Mouse (Mus musculus) lung, embryonic 16.5 days (tissue): Measurements from ENCODE around the gene Gm156. TPM values are rescaled to one million over a fixed set of nuclear protein-coding genes. Genes with fewer than 3 reads are reported as not detected.

ENCODE experiments used
- ATAC-seq: fragments of 200-750 bp; cut with Nextera tagmentation; 2 replicates; pipeline ENCODE4 v1.8.0; 2017; ENCODE audit warnings: low read depth, mild to moderate bottlenecking, moderate library complexity
- H3K27ac ChIP-seq: fragments of 300-500 bp; sonication (generic); 2 replicates; pipeline ENCODE4 v1.5.1; 2014; ENCODE audit warnings: mild to moderate bottlenecking, control low read depth, low read length
- H3K27me3 ChIP-seq: fragments of 300-500 bp; sonication (generic); 2 replicates; pipeline ENCODE4 v1.6.1; 2014; ENCODE audit warnings: low read depth, low read length, mixed read lengths; ENCODE audit not compliant: control insufficient read depth, insufficient read depth
- H3K36me3 ChIP-seq: fragments of 300-500 bp; sonication (generic); 2 replicates; pipeline ENCODE4 v1.6.1; 2014; ENCODE audit warnings: low read length; ENCODE audit not compliant: control insufficient read depth, insufficient read depth
- H3K4me1 ChIP-seq: fragments of 300-500 bp; sonication (generic); replicated peaks from 2 replicates; pipeline ENCODE4 v1.6.1; 2014; ENCODE audit warnings: low read length, mixed read lengths; ENCODE audit not compliant: control insufficient read depth, insufficient read depth
- H3K4me2 ChIP-seq: fragments of 300-500 bp; sonication (generic); 2 replicates; pipeline ENCODE4 v1.6.1; 2014; ENCODE audit warnings: low read depth, low read length, control low read depth
- H3K4me3 ChIP-seq: fragments of 300-500 bp; sonication (generic); 2 replicates; pipeline ENCODE4 v1.5.1; 2014; ENCODE audit warnings: mild to moderate bottlenecking, low read length, control low read depth
- H3K9ac ChIP-seq: fragments of 300-500 bp; sonication (generic); 2 replicates; pipeline ENCODE4 v1.6.1; 2014; ENCODE audit warnings: low read length, control low read depth
- H3K9me3 ChIP-seq: fragments of 300-500 bp; sonication (generic); 2 replicates; pipeline ENCODE4 v1.6.1; 2016; ENCODE audit warnings: low read length; ENCODE audit not compliant: control insufficient read depth
- WGBS: fragments of 180-500 bp; shearing (Covaris S2); extraction: QIAGEN DNeasy Blood & Tissue Kit; methylation state at CpG from one replicate; pipeline ENCODE4 v1.1.7; 2014; 5-methylcytosine and 5-hydroxymethylcytosine counted together
- polyA plus RNA-seq: library from polyadenylated mRNA; unstranded; fragments of >200 nt; fragmentation: Nextera tagmentation; extraction: Ambion mirVana; gene quantifications from 2 replicates; pipeline ENCODE4 v1.2.1, GENCODE M21; 2015

Gm156 gene
- polyA plus RNA-seq, 1 experiment from 2014 or later, result not detected

DNA sequence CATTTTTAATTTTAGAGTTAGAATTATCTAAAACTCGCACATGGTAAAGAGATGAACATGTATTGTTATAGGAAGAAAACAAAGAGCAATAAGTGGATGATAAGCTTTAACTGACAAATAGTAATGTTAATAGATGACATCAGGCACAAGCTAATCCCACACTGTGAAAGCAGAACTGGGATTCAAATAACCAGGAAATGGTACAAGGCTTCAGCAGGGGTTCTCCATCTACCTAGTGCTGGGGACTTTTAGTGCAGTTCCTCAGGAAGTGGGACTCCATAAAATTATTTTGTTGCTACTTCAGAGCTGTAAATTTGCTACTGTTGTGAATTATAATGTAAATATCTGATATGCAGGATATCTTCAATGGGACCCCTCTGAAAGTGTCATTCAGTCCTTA is 56.8 kb downstream of the Gm156 start:
- Histone ChIP-seq H3K4me1 (no peaks in the 10 kb centered on the region), H3K27me3 (no peaks in the 10 kb centered on the region), H3K27ac (no peak overlapping the region), H3K4me3 (no peak overlapping the region), H3K4me2 (no peak overlapping the region), H3K36me3 (no peaks in the 10 kb centered on the region), H3K9me3 (no peaks in the 10 kb centered on the region), H3K9ac (no peak overlapping the region)
- 86% methylated on average over 1 of the region's 1 CpGs for WGBS
- ATAC-seq, result no peak

GRCm38 (mm10) chr6:129721390-129721789 is 62.7 kb downstream of the Gm156 start:
- WGBS, result 29% methylated on average over 1 of the region's 1 CpGs

GRCm38 (mm10) chr6:129720487-129720886 is 63.6 kb downstream of the Gm156 start:
- no peak for ATAC-seq
- Histone ChIP-seq H3K36me3 (no peaks in the 10 kb centered on the region), H3K4me3 (no peak overlapping the region), H3K9ac (no peak overlapping the region), H3K27me3 (no peaks in the 10 kb centered on the region), H3K9me3 (no peaks in the 10 kb centered on the region), H3K27ac (no peak overlapping the region), H3K4me2 (no peak overlapping the region), H3K4me1 (no peaks in the 10 kb centered on the region)
- WGBS, result 23% methylated on average over 3 of the region's 3 CpGs

More at GRCm38 (mm10) chr6:129721390-129721789, 62.7 kb downstream of the Gm156 start:
- no peaks in the 10 kb centered on the region for H3K9me3 ChIP-seq
- H3K36me3 ChIP-seq, result no peaks in the 10 kb centered on the region
- no peak overlapping the region for H3K9ac ChIP-seq
- no peak overlapping the region for H3K4me3 ChIP-seq
- no peaks in the 10 kb centered on the region for H3K27me3 ChIP-seq
- no peak for ATAC-seq
- H3K27ac ChIP-seq, result no peak overlapping the region
- H3K4me2 ChIP-seq, result no peak overlapping the region
- H3K4me1 ChIP-seq, result no peaks in the 10 kb centered on the region

DNA sequence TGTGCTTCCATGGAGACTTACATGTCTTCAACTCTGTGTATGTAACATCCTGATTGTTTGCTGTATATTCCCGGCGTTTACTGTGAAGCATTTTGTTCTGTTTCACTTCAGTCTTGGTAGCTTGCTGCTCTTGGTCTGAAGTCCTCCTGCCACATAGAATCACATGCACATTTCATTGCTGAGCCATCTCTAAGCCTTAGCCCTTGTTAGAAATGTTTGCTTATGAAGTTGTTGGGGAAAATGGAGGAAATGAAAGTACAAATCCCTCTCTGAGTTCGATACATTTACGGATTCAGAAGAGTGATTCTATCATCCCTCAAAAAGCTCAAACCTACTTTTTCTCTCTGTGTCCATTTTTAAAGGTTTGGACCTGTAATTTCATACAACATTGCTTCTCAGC is 67.0 kb downstream of the Gm156 start, which contains the start of gene Klri1:
Klri1 (minus strand) TSS at position 101 of the 400 bp plus-strand sequence.
- H3K9me3 ChIP-seq, result no peaks in the 10 kb centered on the region
- no peak within 1 kb of the TSS for H3K4me3 ChIP-seq
- WGBS, result 82% methylated on average over 4 of the region's 4 CpGs
- H3K27ac ChIP-seq, result no peak within 1 kb of the TSS
- H3K36me3 ChIP-seq, result no peaks in the 10 kb centered on the region
- no peak for ATAC-seq
- H3K4me2 ChIP-seq, result no peak within 1 kb of the TSS
- no peak within 1 kb of the TSS for H3K9ac ChIP-seq
- no peaks in the 10 kb centered on the region for H3K27me3 ChIP-seq
- no peaks in the 10 kb centered on the region for H3K4me1 ChIP-seq

Other genes with a start within 250 kb of the Gm156 start
- not detected in 2 replicates for gene Klre1, start 206.4 kb downstream of the Gm156 start, polyA plus RNA-seq
- 0.51 and 2.0 TPM in 2 replicates for gene Klrd1, start 192.5 kb downstream of the Gm156 start, polyA plus RNA-seq
- 0.30 and 0.52 TPM in 2 replicates for gene Klrk1, start 160.4 kb downstream of the Gm156 start, polyA plus RNA-seq
- gene Klrc3, start 140.9 kb downstream of the Gm156 start, polyA plus RNA-seq, result not detected in 2 replicates
- not detected in 2 replicates for gene Klrc2, start 123.6 kb downstream of the Gm156 start, polyA plus RNA-seq
- gene Klrc1, start 105.3 kb downstream of the Gm156 start, polyA plus RNA-seq, result 0.15 and 0.20 TPM in 2 replicates
- not detected in 2 replicates for gene Klri1, start 67.1 kb downstream of the Gm156 start, polyA plus RNA-seq
- not detected in 2 replicates for gene Klri2, start 43.8 kb downstream of the Gm156 start, polyA plus RNA-seq
- gene Gm17631, start 78.4 kb upstream of the Gm156 start, polyA plus RNA-seq, result not detected in 2 replicates
- not detected in 2 replicates for gene Klra17, start 92.4 kb upstream of the Gm156 start, polyA plus RNA-seq
- not detected in 2 replicates for gene Klra5, start 133.4 kb upstream of the Gm156 start, polyA plus RNA-seq
- gene Klra6, start 242.7 kb upstream of the Gm156 start, polyA plus RNA-seq, result not detected in 2 replicates